Mouse (Mus musculus) intestine, postnatal 0 days (tissue): ENCODE data around the gene Polr1c. TPM values are rescaled to one million over a fixed set of nuclear protein-coding genes. Genes with fewer than 3 reads are reported as not detected.

Experiments
- ATAC-seq: fragments of 200-750 bp; cut with Nextera tagmentation; 2 replicates; pipeline ENCODE4 v1.8.0; 2017; ENCODE audit warnings: mild to moderate bottlenecking, moderate TSS enrichment, moderate library complexity
- H3K27ac ChIP-seq: fragments of 300-500 bp; sonication (generic); 2 replicates; pipeline ENCODE4 v1.5.1; 2014; ENCODE audit warnings: mild to moderate bottlenecking, low read depth, low read length, moderate library complexity
- H3K27me3 ChIP-seq: fragments of 300-500 bp; sonication (generic); replicated peaks from 2 replicates; pipeline ENCODE4 v1.6.1; 2014; ENCODE audit warnings: low read length, mixed read lengths; ENCODE audit not compliant: control insufficient read depth, insufficient read depth
- H3K36me3 ChIP-seq: fragments of 300-500 bp; sonication (generic); 2 replicates; pipeline ENCODE4 v1.6.1; 2014; ENCODE audit warnings: mild to moderate bottlenecking, moderate library complexity; ENCODE audit not compliant: control insufficient read depth, insufficient read depth
- H3K4me1 ChIP-seq: fragments of 300-500 bp; sonication (generic); replicated peaks from 2 replicates; pipeline ENCODE4 v1.6.1; 2014; ENCODE audit warnings: antibody characterized with exemption, low read length, mixed read lengths; ENCODE audit not compliant: control insufficient read depth, insufficient read depth
- H3K4me2 ChIP-seq: fragments of 300-500 bp; sonication (generic); replicated peaks from 2 replicates; pipeline ENCODE4 v1.6.1; 2014; ENCODE audit warnings: low read depth, mild to moderate bottlenecking, moderate library complexity
- H3K4me3 ChIP-seq: fragments of 300-500 bp; sonication (generic); 2 replicates; pipeline ENCODE4 v1.5.1; 2014; ENCODE audit warnings: low read depth, low read length
- H3K9ac ChIP-seq: fragments of 300-500 bp; sonication (generic); 2 replicates; pipeline ENCODE4 v1.6.1; 2014; ENCODE audit warnings: mild to moderate bottlenecking, low read depth, low read length
- H3K9me3 ChIP-seq: fragments of 300-500 bp; sonication (generic); 2 replicates; pipeline ENCODE4 v1.6.1; 2016; ENCODE audit warnings: mixed run types; ENCODE audit not compliant: control insufficient read depth
- CTCF ChIP-seq: sonication (generic); IDR thresholded peaks from 2 replicates; pipeline ENCODE4 v1.5.1; 2016; ENCODE audit warnings: low read depth, mild to moderate bottlenecking, control low read depth, antibody characterized with exemption, moderate library complexity
- WGBS: fragments of 180-500 bp; shearing (Covaris S2); extraction: QIAGEN DNeasy Blood & Tissue Kit; methylation state at CpG from one replicate; pipeline ENCODE4 v1.1.7; 2014; 5-methylcytosine and 5-hydroxymethylcytosine counted together
- polyA plus RNA-seq: library from polyadenylated mRNA; unstranded; fragments of >200 nt; fragmentation: Nextera tagmentation; extraction: Ambion mirVana; gene quantifications from 2 replicates; pipeline ENCODE4 v1.2.1, GENCODE M21; 2015

Polr1c gene
- 32.1 and 32.3 TPM in 2 replicates for polyA plus RNA-seq

DNA sequence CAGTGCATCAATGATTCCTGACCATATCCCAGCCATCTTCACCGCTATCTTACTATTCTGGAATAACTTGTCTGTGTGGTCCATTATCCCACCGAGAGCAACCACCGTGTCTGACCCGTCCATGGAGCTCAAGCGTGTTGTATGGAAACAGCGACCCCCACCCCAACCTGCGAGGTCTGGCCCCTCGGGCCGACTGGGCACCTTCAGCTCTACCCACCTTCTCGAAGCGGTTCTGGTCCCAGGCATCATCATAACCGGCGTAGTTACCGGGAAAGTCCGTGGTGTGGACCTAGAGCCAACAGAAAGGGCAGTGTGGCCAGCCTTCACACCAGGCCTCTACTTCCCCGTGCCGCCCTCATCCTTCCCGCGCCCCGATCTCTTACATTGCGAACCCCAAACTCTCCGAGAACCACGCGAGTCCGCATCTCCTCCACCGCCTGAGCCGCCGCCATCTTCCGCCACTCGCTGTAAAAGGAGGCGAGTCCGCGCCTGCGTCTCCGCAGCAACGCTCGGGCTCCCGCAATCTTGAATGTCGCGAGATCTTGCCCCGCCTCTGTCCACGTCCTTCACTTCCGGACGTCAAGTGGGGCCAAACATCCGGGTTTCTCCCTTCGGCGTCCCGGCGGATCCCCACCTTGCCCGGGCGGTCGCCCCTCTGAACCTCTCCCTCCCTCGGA, at the start of gene Polr1c, which contains the start of gene Yipf3:
Gene Polr1c (minus strand): TSS at position 543 of the 677 bp plus-strand sequence.
Gene Yipf3 (plus strand): TSS at position 569 of the 677 bp plus-strand sequence.
- Histone ChIP-seq H3K4me2 (peak within 1 kb of the TSS; percentile 71), H3K36me3 (peaks cover 56% of the 10 kb centered on the region), H3K9ac (peak within 1 kb of the TSS; percentile 97), H3K4me3 (peak within 1 kb of the TSS; percentile 95), H3K27ac (peak within 1 kb of the TSS; percentile 84), H3K27me3 (no peaks in the 10 kb centered on the region), H3K4me1 (peaks cover 10% of the 10 kb centered on the region; the same call in 1 of the 2 replicates), H3K9me3 (no peaks in the 10 kb centered on the region)
- TF ChIP-seq CTCF: no peak
- ATAC-seq: peak; percentile 88
- WGBS: under 1% methylated on average over 53 of the region's 53 CpGs

DNA sequence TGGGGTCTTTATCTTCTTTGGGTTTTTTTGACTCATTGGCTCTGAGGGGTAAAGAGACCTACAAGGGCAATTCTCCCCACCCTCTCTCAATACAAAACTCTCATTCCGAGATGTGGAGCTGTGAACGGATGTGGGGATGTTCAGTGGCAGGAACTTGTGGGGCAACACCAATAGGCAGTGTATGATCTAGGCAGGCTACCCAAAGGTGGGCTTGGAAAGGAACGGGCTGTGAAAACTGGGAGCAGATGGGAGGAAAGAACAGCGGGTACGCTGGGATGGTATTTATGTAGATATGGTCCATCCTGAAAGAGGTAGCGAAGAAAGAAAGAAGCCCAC, 49.1 kb upstream of the Polr1c start:
- H3K4me3 ChIP-seq: peak overlapping the region; percentile 59
- H3K4me2 ChIP-seq: peak overlapping the region; percentile 99
- H3K27me3 ChIP-seq: peaks cover 41% of the 10 kb centered on the region
- no peak for TF ChIP-seq CTCF
- no peaks in the 10 kb centered on the region for H3K9me3 ChIP-seq
- WGBS: 16% methylated on average over 6 of the region's 6 CpGs
- H3K4me1 ChIP-seq: peaks cover 3% of the 10 kb centered on the region; the same call in 1 of the 2 replicates
- ATAC-seq: no peak
- H3K27ac ChIP-seq: no peak overlapping the region
- H3K9ac ChIP-seq: no peak overlapping the region
- H3K36me3 ChIP-seq: no peaks in the 10 kb centered on the region

DNA sequence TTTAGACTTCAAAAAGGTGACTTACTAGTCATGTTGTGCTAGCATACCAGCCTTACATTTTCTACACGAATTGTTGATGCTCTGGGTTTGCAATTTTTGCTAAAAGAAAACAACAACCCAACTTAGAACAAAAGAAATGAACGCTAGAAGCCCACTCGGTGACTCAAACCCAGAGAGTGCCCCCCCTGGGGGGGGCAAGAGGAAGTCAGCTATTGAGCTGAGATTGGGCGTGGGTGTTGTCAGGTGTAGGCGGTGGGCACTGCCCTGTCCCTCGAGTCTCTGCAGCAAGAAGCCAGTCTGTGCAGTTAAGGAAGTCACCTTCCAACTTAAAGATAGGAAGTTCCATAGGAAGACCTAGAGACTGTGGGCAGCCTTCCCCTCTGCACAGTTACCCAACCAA, 48.7 kb upstream of the Polr1c start:
- ATAC-seq: no peak
- Histone ChIP-seq H3K27ac (no peak overlapping the region), H3K27me3 (peaks cover 41% of the 10 kb centered on the region), H3K9ac (no peak overlapping the region), H3K4me3 (no peak overlapping the region), H3K9me3 (no peaks in the 10 kb centered on the region), H3K4me2 (no peak overlapping the region), H3K4me1 (peaks cover 3% of the 10 kb centered on the region; the same call in 1 of the 2 replicates), H3K36me3 (no peaks in the 10 kb centered on the region)
- WGBS: 40% methylated on average over 6 of the region's 6 CpGs
- TF ChIP-seq CTCF: no peak

DNA sequence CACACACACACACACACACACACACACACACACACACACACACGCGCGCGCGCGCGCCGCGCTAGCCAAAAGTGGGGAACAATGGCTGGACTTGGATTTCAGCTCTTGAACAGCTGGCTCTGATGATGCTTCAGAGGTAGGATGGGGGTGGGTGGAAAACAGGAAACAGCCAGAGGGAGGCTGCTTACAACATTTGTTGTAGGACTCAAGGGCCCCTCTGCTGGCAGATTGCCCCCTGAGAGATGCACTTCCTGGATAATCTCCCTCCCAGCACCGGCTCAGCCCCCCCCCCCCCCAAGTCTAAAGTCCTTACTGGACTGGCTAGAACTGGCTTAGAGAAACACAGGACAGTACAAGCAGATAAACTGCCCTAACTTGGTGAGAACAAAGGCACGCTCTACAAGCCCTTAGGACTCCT, 39.8 kb upstream of the Polr1c start:
- no peaks in the 10 kb centered on the region for H3K36me3 ChIP-seq
- 0 out of 2 replicates have a peak, but pooled peaks cover 5% of the 10 kb centered on the region for H3K4me1 ChIP-seq
- no peaks in the 10 kb centered on the region for H3K9me3 ChIP-seq
- H3K27me3 ChIP-seq: no peaks in the 10 kb centered on the region
- no peak overlapping the region for H3K4me3 ChIP-seq
- H3K27ac ChIP-seq: no peak overlapping the region
- H3K4me2 ChIP-seq: no peak overlapping the region
- TF ChIP-seq CTCF: peak; percentile 19; the same call in 1 of the 2 replicates
- H3K9ac ChIP-seq: no peak overlapping the region
- ATAC-seq: 0 out of 2 replicates have a peak, but pooled peaks have one; percentile 22
- WGBS: 59% methylated on average over 11 of the region's 11 CpGs

DNA sequence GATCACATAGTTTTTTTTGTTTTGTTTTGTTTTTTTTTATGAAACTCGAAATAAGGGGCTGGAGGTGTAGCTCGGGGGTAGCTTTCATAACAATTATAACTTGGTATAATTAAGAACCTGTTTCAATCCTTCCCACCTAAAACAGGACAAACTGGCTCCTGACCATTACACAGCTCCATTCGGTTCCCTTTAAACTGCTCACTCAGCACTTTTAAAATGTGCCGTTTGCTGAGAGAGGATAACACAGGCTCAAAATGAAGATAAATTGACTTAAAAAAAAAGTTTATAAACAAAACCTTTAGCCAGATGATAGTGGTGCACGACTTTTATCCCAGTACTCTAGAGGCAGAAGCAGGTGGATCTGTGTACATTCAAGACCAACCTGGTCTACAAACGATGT, 37.6 kb upstream of the Polr1c start:
- H3K27me3 ChIP-seq: no peaks in the 10 kb centered on the region
- no peak for TF ChIP-seq CTCF
- H3K4me2 ChIP-seq: no peak overlapping the region
- ATAC-seq: no peak
- H3K36me3 ChIP-seq: no peaks in the 10 kb centered on the region
- H3K4me1 ChIP-seq: 0 out of 2 replicates have a peak, but pooled peaks cover 7% of the 10 kb centered on the region
- no peak overlapping the region for H3K9ac ChIP-seq
- H3K27ac ChIP-seq: no peak overlapping the region
- H3K4me3 ChIP-seq: no peak overlapping the region
- WGBS: 43% methylated on average over 6 of the region's 6 CpGs
- H3K9me3 ChIP-seq: no peaks in the 10 kb centered on the region

DNA sequence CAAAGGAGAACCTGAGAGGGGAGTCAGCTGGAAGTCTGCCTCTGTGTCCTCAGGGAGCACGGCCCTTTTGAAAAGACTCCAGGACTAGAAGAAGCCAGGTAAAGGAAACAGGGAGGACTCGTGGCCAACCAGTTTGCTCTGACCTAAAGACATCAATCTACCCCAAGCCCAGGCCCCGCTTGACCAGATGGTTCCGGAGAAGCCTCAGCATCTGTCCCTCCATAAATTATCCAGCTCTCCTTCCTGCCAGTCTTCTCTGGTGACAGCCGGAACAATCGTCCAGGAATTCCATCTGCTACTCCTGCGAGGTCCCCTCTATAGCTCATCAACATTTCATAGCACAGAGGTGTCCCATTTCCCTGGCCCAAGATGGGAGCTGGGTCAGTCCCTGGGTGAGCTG, 36.8 kb upstream of the Polr1c start:
- H3K27ac ChIP-seq: no peak overlapping the region
- WGBS: 55% methylated on average over 7 of the region's 7 CpGs
- H3K4me1 ChIP-seq: 0 out of 2 replicates have a peak, but pooled peaks cover 7% of the 10 kb centered on the region
- H3K4me2 ChIP-seq: no peak overlapping the region
- H3K36me3 ChIP-seq: peaks cover 5% of the 10 kb centered on the region
- no peak for TF ChIP-seq CTCF
- H3K4me3 ChIP-seq: no peak overlapping the region
- no peak overlapping the region for H3K9ac ChIP-seq
- H3K9me3 ChIP-seq: no peaks in the 10 kb centered on the region
- ATAC-seq: no peak
- no peaks in the 10 kb centered on the region for H3K27me3 ChIP-seq
